Mouse (Mus musculus) sigmoid colon, adult 10 weeks (tissue): ENCODE data around the gene Ifna4. TPM values are rescaled to one million over a fixed set of nuclear protein-coding genes. Genes with fewer than 3 reads are reported as not detected.

ENCODE experiments used
- polyA plus RNA-seq: library from polyadenylated mRNA; stranded (reverse); fragments of 350-450 nt; fragmentation: Illumina TruSeq; extraction: RNeasy Lipid Tissue Mini Kit (QIAGEN cat#74804); gene quantifications from one replicate; pipeline ENCODE4 v1.2.3, GENCODE M21; 2014; ENCODE audit warnings: low read depth, low replicate concordance

The Ifna4 gene
- polyA plus RNA-seq = not detected

GRCm38 (mm10) chr4:88841438-88841911, at the start of gene Ifna4:
TSS of gene Ifna4 (plus strand) at chr4:88841861.

GRCm38 (mm10) chr4:88793936-88794675, 47.6 kb upstream of the Ifna4 start, which contains the start of gene Gm13275:
TSS of gene Gm13275 (plus strand) at chr4:88794487.

DNA sequence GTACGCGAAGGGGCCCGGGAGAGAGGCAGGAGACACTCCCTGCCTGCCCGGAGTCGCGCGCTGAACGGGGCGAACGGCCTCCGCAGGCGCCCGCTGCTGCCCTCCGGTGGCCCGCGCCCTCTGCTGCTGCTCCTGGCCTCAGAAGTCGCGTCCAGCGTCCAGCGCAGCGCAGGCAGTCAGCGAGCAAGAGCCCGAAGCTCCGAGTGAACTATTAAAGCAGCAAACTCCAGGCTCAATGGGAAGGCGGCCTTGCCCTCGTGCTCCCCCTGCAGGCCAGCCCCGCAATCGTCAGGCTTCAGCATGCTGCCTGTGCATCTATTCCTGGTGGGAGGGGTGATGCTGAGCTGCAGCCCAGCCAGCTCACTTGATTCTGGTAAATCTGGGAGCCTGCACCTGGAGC, 44.6 kb upstream of the Ifna4 start, which contains the start of gene Gm13279:
Gene Gm13279, plus strand, starts transcription at position 301 of the 400 bp plus-strand sequence.

GRCm38 (mm10) chr4:88799365-88799764, 42.3 kb upstream of the Ifna4 start, which contains the start of gene Gm13285:
TSS of gene Gm13285 (plus strand) at chr4:88799665.

GRCm38 (mm10) chr4:88802954-88803353, 38.7 kb upstream of the Ifna4 start, which contains the start of gene Gm13287:
TSS of gene Gm13287 (plus strand) at chr4:88803254.

DNA sequence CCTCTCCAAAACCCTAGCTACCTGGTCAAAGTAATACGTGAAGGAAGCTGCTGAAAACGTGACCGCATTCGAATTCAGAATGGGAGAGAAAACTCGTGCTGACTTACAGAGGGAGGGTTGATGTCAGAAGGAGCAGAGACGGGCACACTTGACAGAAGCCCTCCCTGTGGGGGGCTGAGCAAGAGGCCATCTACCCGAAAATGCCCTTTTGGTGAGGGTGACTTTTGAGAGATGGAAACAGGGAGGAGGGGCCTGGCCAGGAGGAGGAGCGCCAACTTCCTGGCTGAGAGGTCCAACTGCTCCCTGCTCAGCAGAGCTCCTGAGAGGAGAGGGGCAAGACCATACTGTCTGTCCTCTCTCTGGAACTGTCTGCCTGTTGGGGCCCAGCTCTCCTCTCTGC, 36.4 kb upstream of the Ifna4 start, which contains the start of gene Gm13288:
Gene Gm13288, plus strand, starts transcription at position 301 of the 400 bp plus-strand sequence.

GRCm38 (mm10) chr4:88815928-88816327, 25.7 kb upstream of the Ifna4 start, which contains the start of gene Ifna7:
TSS of gene Ifna7 (plus strand) at chr4:88816228.

DNA sequence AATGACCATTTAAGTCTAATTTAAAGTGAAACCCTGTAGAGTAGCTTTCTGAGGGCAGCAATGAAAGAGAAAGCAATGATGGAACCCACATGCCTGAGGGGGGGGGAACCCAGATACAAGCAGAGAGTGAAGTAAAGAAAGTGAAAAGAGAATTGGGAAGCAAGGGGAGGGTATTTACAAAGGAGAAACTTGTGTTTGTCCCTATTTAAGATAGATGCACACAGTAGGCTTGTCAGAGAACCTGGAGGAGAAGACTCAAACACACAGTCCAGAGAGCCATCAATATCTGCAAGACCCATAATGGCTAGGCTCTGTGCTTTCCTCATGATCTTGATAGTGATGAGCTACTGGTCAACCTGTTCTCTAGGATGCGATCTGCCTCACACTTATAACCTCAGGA, 22.0 kb upstream of the Ifna4 start, which contains the start of gene Ifna11:
Gene Ifna11, plus strand, starts transcription at position 301 of the 400 bp plus-strand sequence.

GRCm38 (mm10) chr4:88827116-88827515, 14.5 kb upstream of the Ifna4 start, which contains the start of gene Ifna6:
TSS of gene Ifna6 (plus strand) at chr4:88827416.

DNA sequence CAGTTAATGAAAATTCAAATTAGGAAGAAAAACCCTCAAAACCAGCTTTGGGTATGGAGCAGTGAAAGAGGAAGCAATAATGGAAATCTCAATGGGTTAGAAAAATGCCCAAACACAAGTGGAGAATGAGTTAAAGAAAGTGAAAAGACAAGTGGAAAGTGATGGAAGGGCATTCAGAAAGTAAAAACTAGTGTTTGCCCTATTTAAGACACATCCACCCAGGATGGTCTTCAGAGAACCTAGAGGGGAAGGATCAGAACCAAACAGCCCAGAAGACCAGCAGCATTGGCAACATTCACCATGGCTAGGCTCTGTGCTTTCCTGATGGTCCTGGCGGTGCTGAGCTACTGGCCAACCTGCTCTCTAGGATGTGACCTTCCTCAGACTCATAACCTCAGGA, 6.4 kb upstream of the Ifna4 start, which contains the start of gene Ifna5:
Gene Ifna5, plus strand, starts transcription at position 301 of the 400 bp plus-strand sequence.

DNA sequence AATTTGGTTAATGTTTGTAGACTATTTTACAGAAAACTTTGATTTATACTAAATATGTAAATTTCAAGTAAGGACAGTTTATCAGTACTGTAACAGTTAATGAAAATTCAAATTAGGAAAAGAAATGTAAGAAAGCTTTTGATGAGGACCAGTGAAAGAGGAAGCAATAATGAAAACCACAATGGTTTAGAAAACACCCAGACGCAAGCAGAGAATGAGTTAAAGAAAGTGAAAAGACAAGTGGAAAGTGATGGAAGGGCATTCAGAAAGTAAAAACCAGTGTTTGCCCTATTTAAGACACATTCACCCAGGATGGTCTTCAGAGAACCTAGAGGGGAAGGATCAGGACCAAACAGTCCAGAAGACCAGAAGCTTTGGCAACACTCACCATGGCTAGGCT, 8.0 kb downstream of the Ifna4 start, which contains the start of gene Ifna1:
Gene Ifna1, plus strand, starts transcription at position 390 of the 400 bp plus-strand sequence.

GRCm38 (mm10) chr4:88880101-88880500, 38.4 kb downstream of the Ifna4 start, which contains the start of gene Ifne:
TSS of gene Ifne (minus strand) at chr4:88880201.

Other genes starting within 250 kb of the Ifna4 start
- gene Ifna9, start 249.5 kb upstream of the Ifna4 start, polyA plus RNA-seq = not detected
- not detected for gene Ifna12, start 238.5 kb upstream of the Ifna4 start, polyA plus RNA-seq
- gene C87499, start 207.4 kb upstream of the Ifna4 start, polyA plus RNA-seq = not detected
- not detected for gene Ifna13, start 197.4 kb upstream of the Ifna4 start, polyA plus RNA-seq
- gene Ifna16, start 164.9 kb upstream of the Ifna4 start, polyA plus RNA-seq = not detected
- not detected for gene Ifna2, start 157.9 kb upstream of the Ifna4 start, polyA plus RNA-seq
- not detected for gene Ifnab, start 150.5 kb upstream of the Ifna4 start, polyA plus RNA-seq
- not detected for gene Gm26566, start 120.1 kb upstream of the Ifna4 start, polyA plus RNA-seq
- 150 TPM for gene Klhl9, start 119.4 kb upstream of the Ifna4 start, polyA plus RNA-seq
- gene Gm13271, start 87.0 kb upstream of the Ifna4 start, polyA plus RNA-seq = not detected
- not detected for gene Gm13283, start 81.7 kb upstream of the Ifna4 start, polyA plus RNA-seq
- gene Gm13290, start 68.0 kb upstream of the Ifna4 start, polyA plus RNA-seq = not detected
- gene Gm13289, start 64.9 kb upstream of the Ifna4 start, polyA plus RNA-seq = not detected
- gene Gm13272, start 62.0 kb upstream of the Ifna4 start, polyA plus RNA-seq = not detected
- not detected for gene Ifnz, start 59.7 kb upstream of the Ifna4 start, polyA plus RNA-seq
- gene Gm13276, start 56.2 kb upstream of the Ifna4 start, polyA plus RNA-seq = not detected
- gene Gm13277, start 53.2 kb upstream of the Ifna4 start, polyA plus RNA-seq = not detected
- gene Gm13278, start 50.3 kb upstream of the Ifna4 start, polyA plus RNA-seq = not detected
- gene Gm13275, start 47.4 kb upstream of the Ifna4 start, polyA plus RNA-seq = not detected
- not detected for gene Gm13279, start 44.5 kb upstream of the Ifna4 start, polyA plus RNA-seq
- not detected for gene Gm13285, start 42.2 kb upstream of the Ifna4 start, polyA plus RNA-seq
- gene Gm13287, start 38.6 kb upstream of the Ifna4 start, polyA plus RNA-seq = not detected
- gene Gm13288, start 36.3 kb upstream of the Ifna4 start, polyA plus RNA-seq = not detected
- not detected for gene Ifna7, start 25.6 kb upstream of the Ifna4 start, polyA plus RNA-seq
- gene Ifna11, start 21.9 kb upstream of the Ifna4 start, polyA plus RNA-seq = not detected
- gene Ifna6, start 14.4 kb upstream of the Ifna4 start, polyA plus RNA-seq = not detected
- gene Ifna5, start 6.3 kb upstream of the Ifna4 start, polyA plus RNA-seq = not detected
- gene Ifna1, start 8.2 kb downstream of the Ifna4 start, polyA plus RNA-seq = not detected
- gene Ifne, start 38.3 kb downstream of the Ifna4 start, polyA plus RNA-seq = not detected